Mouse (Mus musculus): ENCODE measurements around the gene Sdhaf1.

GRCm38 (mm10) chr7:30335688-30336087 lies 12.0 kb upstream of the Sdhaf1 start:
- TF ChIP-seq CTCF (IDR thresholded peaks at IDR 0.05) (no peak), EP300 (IDR thresholded peaks at IDR 0.05) (no peak)
